Mouse (Mus musculus): ENCODE data around the gene Gm28043.

DNA sequence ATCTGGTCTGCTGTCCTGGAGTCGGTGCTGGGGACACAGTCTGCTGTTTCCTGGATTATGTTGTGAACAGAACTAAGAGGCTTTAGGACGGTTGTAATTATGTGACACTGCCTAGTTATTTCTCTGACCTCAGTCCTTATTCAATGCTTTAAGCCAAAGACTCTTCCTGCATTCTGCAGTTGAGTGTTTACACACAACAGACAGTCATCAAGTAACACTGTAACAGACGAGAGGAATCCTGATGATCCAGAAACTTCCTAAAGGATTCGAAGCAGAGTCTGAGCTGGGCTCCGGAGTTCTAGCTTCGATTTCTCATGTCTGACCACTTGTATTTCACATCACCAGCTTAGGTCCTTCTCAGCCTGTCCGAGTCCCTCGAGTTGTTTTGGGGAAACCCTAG lies 63.9 kb downstream of the Gm28043 start:
- no peak for TF ChIP-seq CTCF (IDR thresholded peaks at IDR 0.05; ENCODE audit: borderline replicate concordance, insufficient read depth, low read depth, low read length)
- TF ChIP-seq POLR2A (IDR thresholded peaks at IDR 0.05; ENCODE audit: borderline replicate concordance, insufficient read depth, low read length) = no peak
